Mouse (Mus musculus): Measurements from ENCODE around the gene Txlna.

The Txlna gene

DNA sequence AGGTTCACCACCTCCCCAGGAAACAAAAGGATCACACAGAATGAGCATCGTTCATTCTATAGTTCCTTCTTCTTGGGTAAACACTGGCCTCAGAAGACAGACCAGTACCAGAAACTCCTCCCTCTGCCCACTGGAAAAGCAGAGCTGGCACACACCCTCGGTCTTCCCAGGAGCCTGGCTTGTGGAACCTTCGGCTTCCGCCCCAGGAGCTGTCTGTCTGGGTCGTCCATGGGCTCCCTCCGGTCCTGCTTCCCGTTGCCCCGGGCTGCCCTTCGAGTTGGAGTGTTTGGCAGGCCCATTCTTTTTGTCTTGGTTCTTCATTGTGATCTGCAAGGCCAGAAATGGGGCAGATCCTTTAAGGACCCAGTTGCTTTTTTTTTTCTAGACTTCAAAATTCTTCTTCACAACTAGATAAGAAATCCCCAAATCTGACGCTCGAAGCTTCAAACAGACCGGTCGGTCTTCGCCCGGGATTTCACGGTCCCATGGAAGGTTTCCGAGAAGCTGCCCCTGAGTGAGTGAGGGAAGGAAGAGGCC is 696 bp downstream of the Txlna start:
- TF ChIP-seq GATA4 (IDR thresholded peaks at IDR 0.05; ENCODE audit: insufficient replicate concordance, low read length), result no peak

GRCm38 (mm10) chr4:129639221-129639620 is 1.6 kb downstream of the Txlna start:
- TF ChIP-seq GATA4 (IDR thresholded peaks at IDR 0.05; ENCODE audit: insufficient replicate concordance, low read length), result no peak

- no peak for TF ChIP-seq GATA4 (IDR thresholded peaks at IDR 0.05; ENCODE audit: insufficient replicate concordance, low read length)
These were observed 7.0 kb downstream of the Txlna start for GRCm38 (mm10) chr4:129633852-129634251.

DNA sequence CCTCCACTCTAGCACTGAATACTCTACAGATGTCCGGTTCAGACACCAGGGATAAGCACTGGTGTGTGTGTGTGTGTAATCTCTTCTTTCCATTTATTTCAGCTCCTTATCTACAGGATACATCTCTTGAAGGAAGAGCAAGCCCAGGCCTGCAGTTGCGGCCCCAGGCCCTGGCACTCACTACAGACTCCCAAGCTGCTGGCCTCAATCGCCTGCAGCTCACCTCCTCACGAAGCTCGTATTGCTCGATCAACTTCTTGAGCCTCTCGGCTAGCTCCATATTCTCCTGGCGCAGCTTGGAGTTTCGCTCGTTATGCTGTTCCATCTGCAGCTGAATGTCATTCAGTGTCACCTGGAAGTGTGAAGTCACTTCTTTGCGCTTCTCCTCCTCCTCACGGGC is 9.0 kb downstream of the Txlna start:
- no peak for TF ChIP-seq GATA4 (IDR thresholded peaks at IDR 0.05; ENCODE audit: insufficient replicate concordance, low read length)

- TF ChIP-seq GATA4 (IDR thresholded peaks at IDR 0.05; ENCODE audit: insufficient replicate concordance, low read length), result no peak
These were observed 9.9 kb downstream of the Txlna start for GRCm38 (mm10) chr4:129630944-129631343.

GRCm38 (mm10) chr4:129626035-129626434 is 14.8 kb downstream of the Txlna start:
- no peak for TF ChIP-seq GATA4 (IDR thresholded peaks at IDR 0.05; ENCODE audit: insufficient replicate concordance, low read length)

GRCm38 (mm10) chr4:129625496-129625895 is 15.4 kb downstream of the Txlna start:
- TF ChIP-seq GATA4 (IDR thresholded peaks at IDR 0.05; ENCODE audit: insufficient replicate concordance, low read length), result no peak

GRCm38 (mm10) chr4:129625029-129625370 is 15.9 kb downstream of the Txlna start:
- no peak for TF ChIP-seq GATA4 (IDR thresholded peaks at IDR 0.05; ENCODE audit: insufficient replicate concordance, low read length)

DNA sequence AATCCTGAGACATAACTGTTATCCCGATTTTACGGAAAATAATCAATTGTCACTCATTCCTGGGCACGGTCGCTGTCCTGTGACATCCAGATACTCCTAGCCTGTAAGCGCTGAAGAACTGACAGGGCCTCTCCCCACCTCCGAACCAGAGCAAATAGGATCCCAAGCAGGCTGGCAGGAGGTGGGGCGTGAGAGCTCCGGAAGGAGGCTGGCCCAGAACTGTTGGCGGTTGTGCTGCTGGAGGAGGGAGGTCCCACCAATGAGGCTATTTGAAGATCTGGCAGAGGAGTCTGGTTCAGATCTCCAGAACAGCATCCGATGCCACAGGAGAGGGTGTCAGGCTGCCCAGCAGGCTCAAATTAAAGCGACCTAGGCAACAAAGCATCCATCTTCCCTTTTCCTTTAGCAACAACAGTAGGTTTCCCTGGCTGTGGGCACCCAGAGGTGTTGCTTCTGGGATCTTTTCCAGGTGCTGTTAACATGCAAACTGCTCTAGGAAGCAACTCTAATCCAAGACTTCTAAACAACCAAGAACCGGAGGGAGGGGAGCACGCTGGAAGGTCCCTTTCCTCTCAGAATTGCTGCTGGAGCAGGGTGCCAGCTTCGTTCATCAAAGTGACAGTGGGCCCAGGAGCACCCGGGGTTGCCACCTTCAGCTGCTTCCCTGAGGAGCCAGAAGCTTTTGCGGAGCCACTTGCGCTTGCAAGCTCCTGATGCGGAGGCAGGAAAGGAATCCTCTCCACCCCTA is 16.4 kb downstream of the Txlna start:
- peak; percentile 53; the same call in 1 of the 2 replicates for TF ChIP-seq GATA4 (IDR thresholded peaks at IDR 0.05; ENCODE audit: insufficient replicate concordance, low read length)

GRCm38 (mm10) chr4:129623681-129624091 is 17.2 kb downstream of the Txlna start, which contains the start of gene Ccdc28b:
TSS of gene Ccdc28b (minus strand) at chr4:129623947.
- TF ChIP-seq GATA4 (IDR thresholded peaks at IDR 0.05; ENCODE audit: insufficient replicate concordance, low read length), result no peak

GRCm38 (mm10) chr4:129622803-129623535 is 17.9 kb downstream of the Txlna start:
- TF ChIP-seq GATA4 (IDR thresholded peaks at IDR 0.05; ENCODE audit: insufficient replicate concordance, low read length), result no peak

- no peak for TF ChIP-seq GATA4 (IDR thresholded peaks at IDR 0.05; ENCODE audit: insufficient replicate concordance, low read length)
These were observed 18.6 kb downstream of the Txlna start for GRCm38 (mm10) chr4:129622120-129622802.

GRCm38 (mm10) chr4:129621283-129621841 is 19.5 kb downstream of the Txlna start:
- TF ChIP-seq GATA4 (IDR thresholded peaks at IDR 0.05; ENCODE audit: insufficient replicate concordance, low read length), result no peak

DNA sequence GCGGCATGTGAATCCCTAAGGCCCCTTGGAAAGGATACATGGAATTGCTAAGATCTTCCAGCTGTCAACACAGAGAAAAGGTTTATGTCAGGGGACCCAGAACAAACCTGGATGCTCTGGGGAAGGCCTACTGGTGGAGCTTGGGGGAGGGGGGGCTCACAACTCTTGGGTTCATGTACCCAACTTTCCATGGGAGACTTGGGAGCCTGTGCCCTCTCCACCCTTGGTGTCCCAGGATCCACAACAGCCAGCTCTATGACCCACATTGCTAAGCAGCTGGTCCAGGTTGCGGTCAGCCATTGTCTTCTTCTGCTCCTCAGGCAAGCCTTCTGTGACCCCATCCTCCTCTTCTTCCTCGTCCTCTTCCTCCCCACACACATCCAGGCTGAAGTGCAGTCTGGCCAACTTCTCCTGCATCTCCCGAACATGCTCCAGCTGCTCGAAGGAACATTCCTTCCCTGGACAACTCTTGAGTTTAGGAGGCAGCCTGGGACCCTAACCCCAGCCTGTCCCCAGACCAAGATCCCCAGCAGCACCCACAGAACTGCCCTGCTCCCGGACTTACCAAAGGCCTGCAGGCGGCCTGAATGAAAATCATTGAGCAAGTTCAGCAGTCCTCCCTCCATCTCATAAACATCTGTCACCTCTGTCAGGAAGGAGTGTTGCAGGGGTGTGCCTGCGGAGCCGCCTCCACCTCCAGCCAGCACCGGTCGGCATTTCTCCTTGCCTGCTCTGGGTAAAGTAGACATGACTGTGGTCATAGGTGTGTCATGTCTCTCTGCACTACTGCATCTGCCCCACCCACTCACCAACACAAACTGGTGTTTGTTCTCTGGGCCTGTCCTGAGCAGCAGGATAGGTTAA is 20.2 kb downstream of the Txlna start:
- no peak for TF ChIP-seq GATA4 (IDR thresholded peaks at IDR 0.05; ENCODE audit: insufficient replicate concordance, low read length)

Data from liver, adult (tissue).